Comparison of ENCODE assay signal across 9 mouse cellular contexts in the genomic region with DNA sequence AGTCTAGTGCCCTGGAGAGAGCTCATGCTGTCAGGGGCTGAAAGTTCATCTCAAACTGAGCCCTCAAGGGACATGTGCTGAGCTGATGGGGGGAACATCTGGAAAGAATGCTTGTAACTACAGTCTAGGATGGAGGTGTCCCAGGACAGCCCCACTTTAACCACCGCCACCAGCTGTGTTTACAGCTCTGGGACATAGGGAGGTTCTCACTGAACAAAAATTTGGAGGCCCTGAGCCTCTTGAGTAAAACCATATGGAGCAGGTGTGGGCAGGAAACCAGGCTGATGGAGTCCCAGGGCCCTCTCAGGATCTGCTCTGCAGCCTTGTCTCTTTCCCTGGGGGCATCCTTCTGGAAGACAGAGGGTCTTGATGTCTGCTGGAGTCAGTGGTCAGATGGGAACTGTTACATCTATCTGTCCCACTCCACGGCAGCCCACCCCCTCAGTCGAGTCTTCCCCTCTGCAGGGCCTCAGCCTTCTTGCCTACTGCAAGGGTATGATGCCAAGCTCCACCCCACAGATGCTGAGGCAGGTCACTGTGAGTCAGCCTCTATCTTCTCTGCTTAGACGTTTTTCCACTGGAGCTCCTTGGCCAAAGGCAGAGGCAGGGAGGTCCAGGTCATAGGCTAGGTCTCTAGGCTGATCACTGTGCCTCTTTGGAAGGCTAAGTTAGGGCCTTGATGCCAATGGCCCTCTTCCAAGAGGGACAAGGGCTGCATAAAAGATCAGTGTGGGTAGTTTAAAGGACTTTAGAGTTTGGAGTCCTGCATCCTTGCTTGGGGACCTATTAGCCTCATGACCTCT. TPM values are rescaled to one million over a fixed set of nuclear protein-coding genes. Genes with fewer than 3 reads are reported as not detected.
DNase-seq lines count a peak whose midpoint lies in the region; ATAC-seq and TF ChIP-seq lines count a peak whose summit lies in the region.
"Had no signal": no experiment of that assay in that cellular context is flagged by ENCODE, and none has a peak within 500 bp of the region (broad histone marks: within the 10 kb centered on the region; RNA-seq: fewer than 3 reads in every experiment).

No protein-coding gene starts in this region.

- no peak overlapping the region for H3K4me2 ChIP-seq in limb, embryonic 11.5 days (ENCODE audit: low read depth, severe bottlenecking)

- H3K36me3 ChIP-seq in limb, embryonic 11.5 days (ENCODE audit: control insufficient read depth, insufficient read depth, low read length) = no peaks in the 10 kb centered on the region
- H3K36me3 ChIP-seq: G1E had no signal

- H3K9me3 ChIP-seq in limb, embryonic 11.5 days (ENCODE audit: control insufficient read depth, low read length) = no peaks in the 10 kb centered on the region
- H3K9me3 ChIP-seq: G1E had no signal

- WGBS in limb, embryonic 11.5 days = 37% methylated on average over 4 of the region's 4 CpGs

- DNase-seq in layer of hippocampus, adult 2 months (ENCODE audit: low spot score in 2 of 2) = no peak
- DNase-seq in layer of hippocampus, postnatal 25 days (ENCODE audit: extremely low spot score in 1 of 2, low spot score in 1 of 2) = no peak
- DNase-seq in brain, adult 2 months (ENCODE audit: low read depth, low spot score) = peak; percentile 54
- DNase-seq in forelimb bud, embryonic 11.5 days (ENCODE audit: low read depth, low spot score) = peak; percentile 77
- DNase-seq in limb, embryonic 11.5 days (ENCODE audit: low spot score) = peak; percentile 70
- no peak for DNase-seq in liver
- no peak for DNase-seq in left cerebral cortex, adult 11 months (ENCODE audit: low spot score)

- H3K27me3 ChIP-seq in limb, embryonic 11.5 days (ENCODE audit: control insufficient read depth, insufficient read depth, low read length) = no peaks in the 10 kb centered on the region

- H3K4me3 ChIP-seq in layer of hippocampus, adult 2 months = no peak overlapping the region
- H3K4me3 ChIP-seq in limb, embryonic 11.5 days (ENCODE audit: low read depth, low read length) = no peak overlapping the region

- ATAC-seq in limb, embryonic 11.5 days (ENCODE audit: insufficient number of reproducible peaks, low FRiP score, low TSS enrichment, low read depth) = no peak; the same call in 1 of the 2 replicates

- no peak overlapping the region for H3K9ac ChIP-seq in limb, embryonic 11.5 days (ENCODE audit: low read length)

- H3K27ac ChIP-seq in layer of hippocampus, adult 2 months = peak overlapping the region; percentile 36; the same call in 1 of the 2 replicates
- H3K27ac ChIP-seq in limb, embryonic 11.5 days (replicated peaks; ENCODE audit: low read depth, low read length) = peak overlapping the region; percentile 25; the same call in 1 of the 2 replicates

- no peak for TF ChIP-seq CTCF in layer of hippocampus, adult 2 months (conservative IDR thresholded peaks at IDR 0.05)

- peaks cover 23% of the 10 kb centered on the region for H3K4me1 ChIP-seq in limb, embryonic 11.5 days (ENCODE audit: control insufficient read depth, insufficient read depth, low read length)

RNA-seq across cellular contexts. Expression of a gene that starts 26.8 kb away (rescaled TPM):
- total RNA-seq in layer of hippocampus, adult 2 months (2021) = under 1 TPM; 0.29 to 0.49 TPM
- total RNA-seq in layer of hippocampus, postnatal 25 days (2021) = 1 to 10 TPM in 1 of 2 experiments, under 1 TPM in 1; 0.49 to 2.4 TPM
- 0.17 TPM in 1 of 2 replicates, not detected in the other for polyA plus RNA-seq in limb, embryonic 11.5 days (2014; fragmentation: Nextera tagmentation; extraction: Ambion mirVana)
- polyA plus RNA-seq: G1E; neural tube, embryonic 14.5 days had no signal

RNA-seq across cellular contexts. Expression of a gene that starts 28.2 kb away (rescaled TPM):
- total RNA-seq in layer of hippocampus, adult 2 months (2021) = 10 to 100 TPM; 17.1 to 17.7 TPM
- total RNA-seq in layer of hippocampus, postnatal 25 days (2021) = 10 to 100 TPM in 1 of 2 experiments, 1 to 10 TPM in 1; 9.3 to 12.9 TPM
- polyA plus RNA-seq in limb, embryonic 11.5 days (2014; fragmentation: Nextera tagmentation; extraction: Ambion mirVana) = 53.7 and 57.5 TPM in 2 replicates
- polyA plus RNA-seq: G1E had no signal

Comparison
In these comparisons a context has a peak if more than half of its experiments do, and no peak if none do; other contexts are left out.
1. DNase-seq: peak in brain, adult 2 months (single experiment), forelimb bud, embryonic 11.5 days (single experiment) and limb, embryonic 11.5 days (single experiment); none in layer of hippocampus, adult 2 months (0 of 2), layer of hippocampus, postnatal 25 days (0 of 2), liver (single experiment) and left cerebral cortex, adult 11 months (single experiment).